Mouse (Mus musculus): ENCODE results near the gene Adgrg1.
"Not testable (repeated sequence)": the region's sequence is repeated elsewhere in the genome, so short reads cannot be mapped to it uniquely, and the experiment has no call there.

Adgrg1 gene

GRCm38 (mm10) chr8:94996037-94996436, 21.5 kb downstream of the Adgrg1 start:
- DNase-seq (ENCODE audit: low spot score in 2 of 2): no peak

DNA sequence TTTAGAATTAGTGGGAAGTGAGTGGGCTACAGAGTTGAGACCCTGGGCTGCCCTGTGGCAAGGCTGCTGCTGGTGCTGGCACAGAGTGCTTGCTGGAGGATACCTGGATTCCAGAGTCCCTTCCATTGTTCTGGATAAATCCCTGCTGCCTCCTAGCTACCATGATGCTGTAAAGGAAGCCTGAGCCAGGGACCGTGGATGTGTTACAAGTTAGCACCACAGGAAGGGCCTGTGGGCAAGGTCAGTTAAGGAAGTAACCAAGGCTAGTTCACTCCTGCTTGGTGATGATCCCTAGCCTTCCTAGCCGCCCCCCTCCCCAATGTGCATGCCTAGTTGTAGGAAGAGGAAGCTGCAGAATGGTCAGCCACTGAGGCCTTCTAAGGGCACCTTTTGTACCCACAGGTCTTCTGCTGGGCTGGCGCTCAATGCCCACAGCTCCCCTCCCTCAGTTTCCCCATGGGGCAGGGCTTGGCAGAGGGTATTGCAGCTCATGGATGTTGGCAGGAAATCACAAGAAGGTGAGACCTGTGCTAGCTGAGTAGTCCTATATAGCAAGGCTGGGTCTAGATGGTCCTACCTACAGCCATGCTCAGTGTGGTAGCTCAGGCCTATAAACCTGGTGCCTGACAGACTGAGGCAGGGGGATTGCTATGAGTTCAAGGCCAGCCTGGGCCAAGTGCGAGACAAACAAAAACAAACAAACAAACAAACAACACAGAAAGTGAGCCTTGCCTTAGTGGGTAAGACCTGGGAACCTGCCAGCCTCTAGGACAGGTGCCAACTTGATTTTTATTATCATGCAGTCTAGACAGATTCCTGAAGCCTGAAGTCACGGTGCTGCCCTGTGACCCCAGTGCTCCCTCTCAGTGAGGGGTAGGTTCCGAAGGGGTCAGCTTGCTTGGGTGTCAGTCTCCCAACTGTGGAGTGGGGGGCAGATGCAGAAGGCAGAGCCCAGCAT, 22.6 kb downstream of the Adgrg1 start:
- peak; percentile 52 to 57 for DNase-seq (ENCODE audit: low spot score in 2 of 2)

- no peak for DNase-seq (ENCODE audit: low spot score in 2 of 2)
Measured at GRCm38 (mm10) chr8:94997857-94998243, 23.3 kb downstream of the Adgrg1 start.

- no peak for DNase-seq (ENCODE audit: low spot score in 2 of 2)
Measured at GRCm38 (mm10) chr8:94998431-94998830, 23.9 kb downstream of the Adgrg1 start.

GRCm38 (mm10) chr8:94999004-94999403, 24.5 kb downstream of the Adgrg1 start:
- DNase-seq (ENCODE audit: low spot score in 2 of 2): no peak

DNA sequence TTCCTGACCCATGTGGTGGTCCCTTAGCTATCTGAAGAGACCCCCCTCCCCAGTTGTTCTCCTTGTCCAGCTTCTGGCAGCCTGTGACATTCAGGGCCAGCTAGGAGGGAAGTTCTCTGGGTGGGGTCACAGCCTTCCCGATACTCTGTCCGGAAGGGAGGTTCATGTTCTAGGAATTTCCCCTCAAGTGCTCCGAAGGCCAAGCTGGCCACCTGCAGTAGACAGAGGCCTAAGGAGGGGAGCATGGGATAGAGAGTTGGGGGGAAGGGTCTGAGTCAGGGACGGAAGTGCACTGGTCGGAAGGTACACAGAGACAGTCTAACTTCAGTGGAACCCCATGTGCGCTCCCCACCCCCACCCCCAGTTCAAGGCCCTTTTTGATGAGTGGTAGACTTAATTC, 25.4 kb downstream of the Adgrg1 start:
- DNase-seq (ENCODE audit: low spot score in 2 of 2): no peak

- no peak for DNase-seq (ENCODE audit: low spot score in 2 of 2)
Measured at GRCm38 (mm10) chr8:95000684-95001083, 26.1 kb downstream of the Adgrg1 start.

GRCm38 (mm10) chr8:95001165-95001564, 26.6 kb downstream of the Adgrg1 start:
- DNase-seq (ENCODE audit: low spot score in 2 of 2): no peak

GRCm38 (mm10) chr8:95001655-95002054, 27.1 kb downstream of the Adgrg1 start:
- peak; percentile 66 to 74 for DNase-seq (ENCODE audit: low spot score in 2 of 2)

GRCm38 (mm10) chr8:95002089-95002655, 27.6 kb downstream of the Adgrg1 start:
- DNase-seq (ENCODE audit: low spot score in 2 of 2): no peak

DNA sequence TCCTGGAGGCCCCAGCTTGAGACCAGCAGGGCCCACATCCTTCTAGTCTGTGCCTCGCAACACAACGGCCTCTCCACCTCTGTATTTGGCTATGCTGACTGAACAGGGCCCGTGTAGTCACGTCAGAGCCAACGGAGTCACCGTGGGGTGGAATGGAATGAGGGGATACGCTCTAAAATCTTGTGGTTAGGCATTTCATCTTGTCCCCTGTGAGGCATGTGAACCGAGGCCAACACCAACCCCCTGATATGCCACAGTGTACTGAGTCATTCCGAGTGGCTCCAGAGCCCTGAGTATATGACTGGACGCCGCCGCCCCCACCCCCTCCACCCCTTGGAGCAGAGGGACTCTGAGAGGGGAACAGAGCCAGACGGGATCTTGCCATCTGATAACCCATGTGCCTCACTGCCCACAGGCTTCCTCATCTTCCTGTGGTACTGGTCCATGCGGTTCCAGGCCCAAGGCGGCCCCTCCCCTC, 37.9 kb downstream of the Adgrg1 start:
- DNase-seq (ENCODE audit: low spot score in 2 of 2): no peak

- no peak for DNase-seq (ENCODE audit: low spot score in 2 of 2)
Measured at GRCm38 (mm10) chr8:95015866-95016265, 41.3 kb downstream of the Adgrg1 start.

GRCm38 (mm10) chr8:95016684-95017083, 42.1 kb downstream of the Adgrg1 start:
- DNase-seq (ENCODE audit: low spot score in 2 of 2): no peak

DNA sequence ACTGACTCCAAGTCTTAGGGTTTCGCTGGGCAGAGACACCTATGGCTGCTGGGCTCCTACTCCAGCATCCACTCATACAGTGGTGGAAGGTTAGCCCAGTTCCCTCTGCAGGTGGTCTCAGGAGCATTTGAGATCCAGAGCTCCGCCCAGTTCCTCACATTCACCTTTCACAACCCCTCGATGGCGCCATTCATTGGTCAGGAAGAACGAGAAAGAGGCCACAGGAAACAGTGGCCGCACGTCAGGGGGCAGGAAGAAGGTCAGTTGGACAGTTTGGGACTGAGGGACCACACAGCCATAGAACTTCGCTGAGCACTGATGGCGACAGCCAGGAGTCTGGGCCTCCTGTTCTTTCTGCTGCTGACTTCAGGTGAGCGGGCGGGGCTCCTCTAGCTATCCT, 42.9 kb downstream of the Adgrg1 start, which contains the start of gene Adgrg3:
TSS of gene Adgrg3 (plus strand) at position 242 of the 400 bp plus-strand sequence.
- DNase-seq (ENCODE audit: low spot score in 2 of 2): no peak

- DNase-seq (ENCODE audit: low spot score in 2 of 2): no peak
Measured at GRCm38 (mm10) chr8:95017969-95018635, 43.6 kb downstream of the Adgrg1 start.

DNA sequence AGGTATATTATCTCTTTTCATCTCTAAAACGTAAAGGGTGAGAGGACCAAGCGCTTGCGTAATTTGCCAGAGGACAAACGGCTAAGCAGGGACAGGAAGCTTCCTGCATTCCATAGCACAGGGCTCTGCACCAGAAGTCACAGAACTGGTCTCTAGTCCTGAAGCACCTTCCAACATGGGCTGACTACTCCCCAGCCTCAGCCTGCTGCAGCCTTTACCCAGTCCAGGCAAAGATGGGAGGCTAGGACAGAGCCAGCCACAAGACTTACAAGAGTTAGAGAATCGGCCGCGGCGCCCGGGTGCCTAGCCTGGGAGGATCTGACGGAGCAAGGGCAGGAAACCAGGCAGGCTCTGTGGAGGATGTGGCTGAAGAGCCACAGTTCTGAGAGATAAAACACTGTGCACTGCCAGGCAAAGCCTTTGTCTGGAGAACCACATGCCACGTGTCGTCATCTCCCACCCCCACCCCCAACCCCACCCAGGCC, 45.8 kb downstream of the Adgrg1 start:
- DNase-seq (ENCODE audit: low spot score in 2 of 2): no peak

- no peak for DNase-seq (ENCODE audit: low spot score in 2 of 2)
Measured at GRCm38 (mm10) chr8:95020821-95021220, 46.3 kb downstream of the Adgrg1 start.

- DNase-seq (ENCODE audit: low spot score in 2 of 2): no peak
Measured at GRCm38 (mm10) chr8:95023201-95023600, 48.6 kb downstream of the Adgrg1 start.

- no peak for DNase-seq (ENCODE audit: low spot score in 2 of 2)
Measured at GRCm38 (mm10) chr8:95024387-95024786, 49.8 kb downstream of the Adgrg1 start.

DNA sequence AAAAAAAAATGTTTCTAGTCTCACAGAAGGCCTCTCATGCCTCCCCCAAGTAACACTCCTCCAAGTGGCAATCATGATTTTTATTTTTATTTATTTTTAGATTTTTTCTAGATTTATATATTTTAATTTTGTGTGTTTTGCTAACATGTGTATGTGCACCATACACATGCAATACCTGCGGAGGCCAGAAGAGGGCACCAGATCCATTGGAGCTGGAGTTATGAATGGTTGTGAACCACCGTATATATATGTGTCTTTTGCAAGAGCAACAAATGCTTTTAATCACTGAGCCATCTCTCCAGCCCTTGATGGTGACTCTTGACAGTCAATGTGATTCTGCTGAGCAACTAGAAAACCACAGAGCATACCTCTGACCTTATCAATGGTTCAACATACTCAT, 50.9 kb downstream of the Adgrg1 start:
- DNase-seq (ENCODE audit: low spot score in 2 of 2): no peak

DNA sequence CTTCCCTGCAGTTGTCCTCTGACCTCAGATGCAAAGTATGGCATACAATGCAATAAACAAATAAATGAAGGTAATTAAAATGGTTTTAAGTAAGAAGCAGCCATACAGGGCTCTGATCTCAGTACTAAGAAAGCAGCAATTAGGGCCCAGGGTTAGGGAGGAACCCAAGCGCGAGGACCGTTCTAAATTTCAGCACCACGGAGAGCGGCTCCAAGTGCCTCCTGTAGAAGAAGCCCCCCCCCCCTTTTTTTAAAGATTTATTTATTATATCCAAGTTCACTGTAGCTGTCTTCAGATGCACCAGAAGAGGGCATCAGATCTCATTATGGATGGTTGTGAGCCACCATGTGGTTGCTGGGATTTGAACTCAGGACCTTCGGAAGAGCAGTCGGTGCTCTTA, 53.8 kb downstream of the Adgrg1 start:
- DNase-seq (ENCODE audit: low spot score in 2 of 2): not testable (repeated sequence)

Measured in urinary bladder, postnatal 36 days (tissue).